Mouse (Mus musculus): Measurements from ENCODE around the gene Snca. TPM values are rescaled to one million over a fixed set of nuclear protein-coding genes. Genes with fewer than 3 reads are reported as not detected.

Gene Snca
- 43.3 and 63.2 TPM in 2 replicates for polyA plus RNA-seq (2016; fragmentation: Nextera tagmentation; extraction: Ambion mirVana)

DNA sequence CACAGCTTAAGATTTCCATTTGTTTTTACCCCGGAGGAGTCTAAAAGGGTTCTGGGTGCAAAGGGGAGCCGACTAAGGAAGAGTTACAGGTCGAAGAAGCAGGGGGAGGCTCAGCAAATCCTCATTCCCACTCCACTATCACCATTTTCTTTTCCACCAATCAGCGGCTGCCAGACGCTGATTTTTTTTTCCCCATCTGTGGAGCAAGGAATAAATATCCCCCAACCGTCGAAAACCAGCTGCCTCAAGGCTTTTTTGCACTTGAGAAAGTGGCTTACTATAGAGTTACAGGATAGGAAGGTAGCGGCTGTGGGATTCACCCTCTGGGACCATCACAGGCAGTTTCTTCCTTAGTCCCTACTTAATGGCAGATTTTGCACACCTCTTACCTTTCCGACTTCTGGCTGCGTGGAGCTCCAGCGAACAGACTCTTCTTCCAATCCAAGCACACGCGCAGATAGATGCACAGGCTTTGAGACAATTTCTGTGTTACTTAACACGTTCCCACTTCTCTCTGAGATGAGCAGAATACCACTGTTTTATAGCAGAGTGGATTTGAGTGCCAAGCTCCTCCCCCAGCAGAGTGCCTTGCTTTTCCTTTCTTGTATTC is at the start of gene Snca:
TSS of gene Snca (minus strand) at position 574 of the 610 bp plus-strand sequence.
- H3K4me1 ChIP-seq: peaks cover 7% of the 10 kb centered on the region; the same call in 1 of the 2 replicates
- peak; percentile 73 for ATAC-seq (ENCODE audit: low FRiP score)
- H3K27me3 ChIP-seq: no peaks in the 10 kb centered on the region
- peak within 1 kb of the TSS; percentile 93 for H3K4me2 ChIP-seq (replicated peaks)
- H3K27ac ChIP-seq: peak within 1 kb of the TSS; percentile 68
- H3K4me3 ChIP-seq: peak within 1 kb of the TSS; percentile 43
- WGBS: 3% methylated on average over 14 of the region's 14 CpGs
- no peaks in the 10 kb centered on the region for H3K36me3 ChIP-seq
- no peaks in the 10 kb centered on the region for H3K9me3 ChIP-seq (replicated peaks)
- H3K9ac ChIP-seq: peak within 1 kb of the TSS; percentile 67

DNA sequence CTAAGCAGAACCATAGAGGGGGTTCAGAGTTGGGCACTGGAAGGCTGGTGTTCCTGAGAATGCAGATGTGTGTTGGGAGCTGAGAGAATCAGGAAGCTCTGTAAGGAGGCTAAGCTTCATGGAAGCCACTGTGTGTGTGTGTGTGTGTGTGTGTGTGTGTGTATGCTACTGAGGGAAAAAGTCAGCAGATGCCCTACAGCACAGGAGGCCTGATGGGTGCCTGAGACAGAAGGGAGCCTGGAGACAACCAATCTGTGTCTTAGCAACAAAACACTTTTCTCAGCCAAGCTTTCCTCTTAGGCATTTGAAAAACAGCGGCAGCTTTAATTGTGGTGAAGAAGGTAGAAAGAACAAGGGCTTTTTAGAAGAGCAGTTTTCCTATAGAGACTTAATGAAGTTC is 40.5 kb upstream of the Snca start:
- Histone ChIP-seq H3K27ac (no peak overlapping the region), H3K4me1 (no peaks in the 10 kb centered on the region), H3K9me3 (replicated peaks) (no peaks in the 10 kb centered on the region), H3K27me3 (no peaks in the 10 kb centered on the region), H3K4me2 (replicated peaks) (no peak overlapping the region), H3K9ac (no peak overlapping the region), H3K4me3 (no peak overlapping the region), H3K36me3 (no peaks in the 10 kb centered on the region)
- 64% methylated on average over 1 of the region's 1 CpGs for WGBS
- no peak for ATAC-seq (ENCODE audit: low FRiP score)

DNA sequence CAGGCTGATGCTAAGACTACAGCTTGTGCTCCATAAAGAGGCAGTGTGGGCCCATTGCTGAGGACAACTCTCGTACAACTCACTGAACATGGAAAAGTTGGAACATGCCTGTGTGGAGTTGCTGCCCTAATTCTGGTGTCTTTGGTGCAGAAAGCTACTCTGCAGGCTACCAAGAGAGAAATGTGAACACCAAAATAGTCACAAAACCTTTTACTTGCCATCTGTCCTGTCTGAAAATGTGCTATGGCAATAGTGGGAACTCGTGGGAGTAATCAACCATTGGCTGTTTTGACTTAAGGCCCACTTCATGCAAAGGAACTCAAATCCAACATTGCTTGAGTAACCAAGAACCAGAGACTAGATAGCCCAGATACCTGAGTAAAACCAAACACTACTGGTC is 26.9 kb upstream of the Snca start:
- 79% methylated on average over 2 of the region's 2 CpGs for WGBS
- ATAC-seq (ENCODE audit: low FRiP score): no peak
- H3K9ac ChIP-seq: no peak overlapping the region
- H3K27ac ChIP-seq: no peak overlapping the region
- H3K36me3 ChIP-seq: no peaks in the 10 kb centered on the region
- no peaks in the 10 kb centered on the region for H3K9me3 ChIP-seq (replicated peaks)
- no peak overlapping the region for H3K4me3 ChIP-seq
- no peaks in the 10 kb centered on the region for H3K4me1 ChIP-seq
- H3K27me3 ChIP-seq: no peaks in the 10 kb centered on the region
- no peak overlapping the region for H3K4me2 ChIP-seq (replicated peaks)

DNA sequence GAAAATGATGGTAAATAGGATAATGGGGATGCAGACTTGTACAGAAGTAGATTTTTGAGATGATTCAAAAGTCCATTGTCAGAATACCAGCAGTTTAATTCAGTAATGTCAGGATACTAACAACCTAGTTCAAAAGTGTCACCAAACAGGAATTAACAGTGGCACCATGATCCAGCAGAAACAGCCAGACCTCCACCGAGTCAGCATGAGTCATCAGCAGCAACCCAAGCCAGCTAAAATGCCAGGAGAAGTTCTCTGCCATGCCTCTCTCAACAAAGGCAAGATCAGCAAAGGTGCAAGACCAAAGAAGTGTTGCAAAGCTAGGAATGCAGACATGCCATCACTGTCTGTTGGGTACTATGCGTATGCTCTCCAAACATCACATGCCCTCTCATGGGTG is 22.0 kb upstream of the Snca start:
- no peaks in the 10 kb centered on the region for H3K9me3 ChIP-seq (replicated peaks)
- ATAC-seq (ENCODE audit: low FRiP score): no peak
- no peak overlapping the region for H3K4me2 ChIP-seq (replicated peaks)
- H3K4me1 ChIP-seq: no peaks in the 10 kb centered on the region
- H3K27me3 ChIP-seq: no peaks in the 10 kb centered on the region
- H3K27ac ChIP-seq: no peak overlapping the region
- no peak overlapping the region for H3K9ac ChIP-seq
- no peak overlapping the region for H3K4me3 ChIP-seq
- H3K36me3 ChIP-seq: no peaks in the 10 kb centered on the region
- 84% methylated on average over 2 of the region's 2 CpGs for WGBS

DNA sequence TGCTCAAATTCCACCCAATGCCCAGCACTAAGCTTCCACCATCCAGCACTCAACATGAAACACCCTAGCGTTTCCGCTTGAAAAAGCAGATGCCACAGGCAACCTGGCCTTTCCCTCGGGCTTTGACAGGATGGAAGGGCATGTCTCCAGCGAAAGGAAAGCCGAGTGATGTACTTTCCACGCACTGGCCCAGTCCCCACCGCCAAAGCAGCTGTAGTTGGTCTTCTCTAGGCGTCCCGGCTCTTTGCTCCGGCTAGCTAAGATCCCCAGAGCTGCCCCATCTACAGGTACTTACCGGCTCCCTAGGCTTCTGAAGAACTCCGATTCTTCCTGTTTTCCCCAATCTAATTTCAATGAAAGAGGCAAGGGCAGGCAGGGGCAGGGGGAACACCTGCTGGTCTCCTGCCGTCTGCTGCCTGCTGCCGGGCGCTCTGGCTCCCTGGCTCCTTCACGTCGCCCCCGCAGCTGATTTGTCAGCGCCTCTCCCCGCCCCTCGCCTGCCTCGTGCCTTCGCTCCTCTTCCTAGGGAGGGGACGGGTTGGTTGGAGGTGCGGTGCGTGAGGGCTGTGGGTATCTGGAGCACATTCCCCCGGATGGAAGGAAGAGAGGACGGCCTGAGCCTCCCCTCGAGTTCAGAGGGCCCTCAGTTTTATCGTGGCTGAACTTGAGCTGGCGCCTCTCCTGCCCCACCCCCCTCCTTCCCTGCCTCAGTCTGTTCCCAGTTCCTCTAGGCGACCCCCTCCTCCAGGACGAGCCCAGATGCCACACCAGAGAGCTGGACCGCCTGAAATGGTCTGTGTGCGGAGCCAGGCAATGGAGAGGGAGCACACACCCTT is 1.0 kb downstream of the Snca start:
- no peaks in the 10 kb centered on the region for H3K36me3 ChIP-seq
- peaks cover 7% of the 10 kb centered on the region; the same call in 1 of the 2 replicates for H3K4me1 ChIP-seq
- ATAC-seq (ENCODE audit: low FRiP score): peak; percentile 91
- H3K27ac ChIP-seq: peak overlapping the region; percentile 68
- peak overlapping the region; percentile 43 for H3K4me3 ChIP-seq
- H3K9ac ChIP-seq: peak overlapping the region; percentile 67
- H3K9me3 ChIP-seq (replicated peaks): no peaks in the 10 kb centered on the region
- H3K4me2 ChIP-seq (replicated peaks): peak overlapping the region; percentile 93
- WGBS: under 1% methylated on average over 35 of the region's 35 CpGs
- H3K27me3 ChIP-seq: no peaks in the 10 kb centered on the region

DNA sequence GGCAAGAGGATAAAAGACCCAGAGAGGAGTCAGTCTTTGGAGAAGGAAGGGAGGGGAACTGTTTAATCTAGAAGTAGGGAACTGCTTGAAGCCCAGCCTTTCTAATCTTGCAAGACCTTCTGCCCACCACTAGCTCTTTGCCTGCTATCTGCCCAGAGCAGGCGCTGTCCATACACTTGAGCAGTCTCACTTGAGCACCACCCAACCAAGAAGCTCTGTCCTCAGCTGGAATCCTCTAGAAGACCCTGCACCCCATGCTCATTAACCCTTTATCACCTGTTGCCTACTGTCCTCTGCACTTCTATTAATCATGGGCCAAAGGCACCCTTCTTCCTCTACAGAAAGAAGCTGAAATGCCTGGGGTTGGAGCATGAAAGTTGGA is 1.6 kb downstream of the Snca start:
- peak overlapping the region; percentile 67; the same call in 1 of the 2 replicates for H3K9ac ChIP-seq
- 0 out of 2 replicates have a peak, but pooled peaks have one; percentile 11 for ATAC-seq (ENCODE audit: low FRiP score)
- H3K27me3 ChIP-seq: no peaks in the 10 kb centered on the region
- no peaks in the 10 kb centered on the region for H3K9me3 ChIP-seq (replicated peaks)
- no peaks in the 10 kb centered on the region for H3K36me3 ChIP-seq
- peak overlapping the region; percentile 68; the same call in 1 of the 2 replicates for H3K27ac ChIP-seq
- 65% methylated on average over 1 of the region's 1 CpGs for WGBS
- H3K4me2 ChIP-seq (replicated peaks): peak overlapping the region; percentile 93
- peaks cover 7% of the 10 kb centered on the region; the same call in 1 of the 2 replicates for H3K4me1 ChIP-seq
- H3K4me3 ChIP-seq: peak overlapping the region; percentile 43

DNA sequence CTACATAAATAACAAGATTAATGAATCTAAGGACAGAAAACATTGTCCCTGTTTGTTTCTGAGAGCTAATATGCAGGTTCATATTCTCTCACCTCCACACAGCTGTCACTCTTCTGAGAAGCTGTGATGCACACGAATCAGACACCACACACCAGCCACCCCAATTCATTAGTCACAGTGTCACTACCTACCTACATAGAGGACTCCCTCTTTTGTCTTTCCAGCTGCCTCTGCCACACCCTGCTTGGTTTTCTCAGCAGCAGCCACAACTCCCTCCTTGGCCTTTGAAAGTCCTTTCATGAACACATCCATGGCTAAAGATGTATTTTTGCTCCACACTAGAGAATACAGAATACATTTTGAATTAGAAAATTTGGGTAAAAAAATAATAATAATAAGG is 2.4 kb downstream of the Snca start:
- H3K9ac ChIP-seq: no peak overlapping the region
- H3K27me3 ChIP-seq: no peaks in the 10 kb centered on the region
- no peak overlapping the region for H3K4me3 ChIP-seq
- H3K27ac ChIP-seq: no peak overlapping the region
- no peaks in the 10 kb centered on the region for H3K9me3 ChIP-seq (replicated peaks)
- peak overlapping the region; percentile 93; the same call in 1 of the 2 replicates for H3K4me2 ChIP-seq (replicated peaks)
- no peaks in the 10 kb centered on the region for H3K36me3 ChIP-seq
- whole genome bisulfite sequencing: 46% methylated on average over 1 of the region's 1 CpGs
- no peak for ATAC-seq (ENCODE audit: low FRiP score)
- peaks cover 7% of the 10 kb centered on the region; the same call in 1 of the 2 replicates for H3K4me1 ChIP-seq

DNA sequence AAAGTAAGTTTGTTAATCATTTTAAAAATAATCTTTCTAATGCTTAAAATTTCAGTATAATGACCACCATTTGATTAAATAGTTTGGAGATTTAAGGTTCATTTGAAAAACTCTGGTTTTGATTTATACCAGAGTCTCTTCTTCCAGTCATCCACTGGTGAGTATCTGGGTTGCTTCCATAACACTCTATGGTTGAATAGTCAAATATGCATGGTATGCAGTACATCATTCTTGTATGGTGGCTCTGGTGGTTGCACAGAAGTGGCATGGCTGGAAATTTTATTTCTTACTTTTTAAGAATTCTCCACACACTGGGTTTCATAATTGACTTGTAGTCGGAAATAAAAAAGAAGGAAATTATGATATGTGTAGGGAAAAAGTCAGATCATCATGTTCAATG is 10.4 kb downstream of the Snca start:
- no peak for ATAC-seq (ENCODE audit: low FRiP score)
- Histone ChIP-seq H3K4me1 (no peaks in the 10 kb centered on the region), H3K36me3 (no peaks in the 10 kb centered on the region), H3K27ac (no peak overlapping the region), H3K4me2 (replicated peaks) (no peak overlapping the region), H3K4me3 (no peak overlapping the region), H3K27me3 (no peaks in the 10 kb centered on the region), H3K9me3 (replicated peaks) (no peaks in the 10 kb centered on the region), H3K9ac (no peak overlapping the region)
- 86% methylated on average over 1 of the region's 1 CpGs for WGBS

DNA sequence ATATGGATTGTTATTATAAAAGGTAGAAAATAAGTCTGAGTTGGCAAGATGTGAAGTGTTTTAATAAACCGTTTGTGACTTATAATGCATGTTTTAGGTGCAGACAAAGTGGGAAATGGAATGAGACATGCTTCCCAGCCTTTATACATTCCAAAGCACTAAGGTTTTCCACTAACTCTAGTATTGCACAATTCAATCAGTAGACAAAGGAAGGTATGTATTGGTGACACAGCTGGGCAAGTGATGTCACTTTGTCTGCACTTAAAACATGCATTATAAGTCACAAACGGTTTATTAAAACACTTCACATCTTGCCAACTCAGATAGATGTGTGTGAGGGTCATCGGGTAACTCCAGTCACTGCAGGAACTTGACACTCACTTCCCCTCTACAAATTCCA is 16.1 kb downstream of the Snca start:
- Histone ChIP-seq H3K4me3 (no peak overlapping the region), H3K4me2 (replicated peaks) (no peak overlapping the region), H3K27me3 (no peaks in the 10 kb centered on the region), H3K4me1 (no peaks in the 10 kb centered on the region), H3K36me3 (no peaks in the 10 kb centered on the region), H3K27ac (no peak overlapping the region), H3K9ac (no peak overlapping the region), H3K9me3 (replicated peaks) (no peaks in the 10 kb centered on the region)
- WGBS: 80% methylated on average over 3 of the region's 3 CpGs
- ATAC-seq (ENCODE audit: low FRiP score): no peak

DNA sequence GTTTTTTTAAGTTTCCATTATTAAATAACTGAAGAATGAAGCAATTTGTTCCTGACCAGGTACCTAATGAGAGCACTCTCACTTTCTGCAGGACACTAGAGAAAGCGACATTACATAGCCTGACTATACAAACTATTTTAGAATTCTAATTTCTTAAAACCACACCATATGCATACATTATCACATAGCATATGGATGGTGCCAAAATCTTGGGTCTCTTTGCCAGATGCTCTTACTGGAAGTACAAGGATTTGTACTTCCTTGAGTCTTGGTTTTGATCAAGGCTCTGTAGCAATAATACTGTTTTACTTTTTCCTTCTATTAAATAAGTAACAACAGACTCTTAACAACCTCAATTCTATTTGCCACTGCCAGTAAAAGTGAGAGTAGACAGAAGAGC is 31.4 kb downstream of the Snca start:
- 97% methylated on average over 1 of the region's 1 CpGs for WGBS

DNA sequence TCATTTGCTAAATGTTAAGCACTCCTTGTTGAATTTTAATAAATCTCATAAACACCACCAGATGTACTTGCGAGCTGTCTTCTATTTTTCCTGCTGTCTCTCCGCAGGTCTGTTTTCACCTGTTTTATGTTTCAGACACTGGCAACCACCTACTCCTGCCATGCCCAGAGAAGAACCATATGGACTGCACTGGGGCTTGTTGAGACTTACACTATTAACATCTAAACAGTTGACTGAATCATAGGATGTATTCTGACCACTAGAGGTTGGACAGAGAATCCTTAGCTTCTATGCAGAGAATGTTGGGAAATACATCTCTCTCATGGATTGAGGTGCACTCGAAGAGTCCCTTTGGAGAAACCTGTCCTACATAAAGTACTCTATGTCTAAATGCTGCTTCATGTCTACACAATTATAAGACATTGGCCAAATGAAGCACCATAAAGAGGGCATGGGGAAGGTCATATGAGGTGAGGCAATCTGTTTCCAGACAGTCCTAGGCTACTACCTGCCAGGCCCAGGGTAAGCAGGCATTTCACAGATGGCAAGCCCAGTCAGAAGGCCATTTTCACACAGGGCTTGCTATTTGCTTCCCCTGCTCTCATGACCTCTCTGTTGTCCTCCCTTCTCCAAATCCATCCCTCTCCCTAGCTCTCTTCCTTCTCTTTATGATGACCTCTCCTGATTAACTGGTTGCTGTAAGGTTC is 35.8 kb downstream of the Snca start:
- ATAC-seq (ENCODE audit: low FRiP score): no peak
- Histone ChIP-seq H3K27me3 (no peaks in the 10 kb centered on the region), H3K4me1 (no peaks in the 10 kb centered on the region), H3K27ac (no peak overlapping the region), H3K4me3 (no peak overlapping the region), H3K9me3 (replicated peaks) (no peaks in the 10 kb centered on the region), H3K9ac (no peak overlapping the region), H3K4me2 (replicated peaks) (no peak overlapping the region), H3K36me3 (no peaks in the 10 kb centered on the region)
- 91% methylated on average over 3 of the region's 3 CpGs for WGBS

More for the DNA sequence above, 31.4 kb downstream of the Snca start:
- Histone ChIP-seq H3K36me3 (no peaks in the 10 kb centered on the region), H3K4me2 (replicated peaks) (no peak overlapping the region), H3K4me1 (no peaks in the 10 kb centered on the region), H3K27ac (no peak overlapping the region), H3K9ac (no peak overlapping the region), H3K4me3 (no peak overlapping the region), H3K27me3 (no peaks in the 10 kb centered on the region), H3K9me3 (replicated peaks) (no peaks in the 10 kb centered on the region)
- no peak for ATAC-seq (ENCODE audit: low FRiP score)

DNA sequence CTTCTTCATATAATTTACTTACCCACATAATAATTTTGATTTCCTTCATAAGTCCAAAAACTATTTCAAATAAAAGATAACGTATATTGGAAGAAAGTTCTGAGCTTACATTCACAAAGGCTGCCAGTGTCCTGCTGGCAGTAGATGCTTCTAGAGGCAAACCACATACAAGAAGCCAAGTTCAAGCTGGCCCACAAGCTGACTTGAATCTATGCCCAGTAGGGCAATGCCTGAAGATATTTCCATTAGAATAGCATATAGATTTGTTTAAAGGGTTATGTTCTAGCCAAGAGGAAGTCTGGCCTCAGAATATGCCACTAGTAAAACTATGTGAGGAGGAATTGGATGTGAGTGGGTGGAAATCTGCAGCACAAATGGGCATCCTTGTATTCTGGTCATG is 42.7 kb downstream of the Snca start:
- WGBS: 85% methylated on average over 1 of the region's 1 CpGs
- Histone ChIP-seq H3K36me3 (no peaks in the 10 kb centered on the region), H3K4me2 (replicated peaks) (no peak overlapping the region), H3K4me3 (no peak overlapping the region), H3K4me1 (no peaks in the 10 kb centered on the region), H3K9me3 (replicated peaks) (no peaks in the 10 kb centered on the region), H3K27me3 (no peaks in the 10 kb centered on the region), H3K27ac (no peak overlapping the region), H3K9ac (no peak overlapping the region)
- ATAC-seq (ENCODE audit: low FRiP score): no peak

Data from hindbrain, embryonic 12.5 days (tissue).